Comparison of ENCODE assay signal across 8 mouse cellular contexts in the genomic region with DNA sequence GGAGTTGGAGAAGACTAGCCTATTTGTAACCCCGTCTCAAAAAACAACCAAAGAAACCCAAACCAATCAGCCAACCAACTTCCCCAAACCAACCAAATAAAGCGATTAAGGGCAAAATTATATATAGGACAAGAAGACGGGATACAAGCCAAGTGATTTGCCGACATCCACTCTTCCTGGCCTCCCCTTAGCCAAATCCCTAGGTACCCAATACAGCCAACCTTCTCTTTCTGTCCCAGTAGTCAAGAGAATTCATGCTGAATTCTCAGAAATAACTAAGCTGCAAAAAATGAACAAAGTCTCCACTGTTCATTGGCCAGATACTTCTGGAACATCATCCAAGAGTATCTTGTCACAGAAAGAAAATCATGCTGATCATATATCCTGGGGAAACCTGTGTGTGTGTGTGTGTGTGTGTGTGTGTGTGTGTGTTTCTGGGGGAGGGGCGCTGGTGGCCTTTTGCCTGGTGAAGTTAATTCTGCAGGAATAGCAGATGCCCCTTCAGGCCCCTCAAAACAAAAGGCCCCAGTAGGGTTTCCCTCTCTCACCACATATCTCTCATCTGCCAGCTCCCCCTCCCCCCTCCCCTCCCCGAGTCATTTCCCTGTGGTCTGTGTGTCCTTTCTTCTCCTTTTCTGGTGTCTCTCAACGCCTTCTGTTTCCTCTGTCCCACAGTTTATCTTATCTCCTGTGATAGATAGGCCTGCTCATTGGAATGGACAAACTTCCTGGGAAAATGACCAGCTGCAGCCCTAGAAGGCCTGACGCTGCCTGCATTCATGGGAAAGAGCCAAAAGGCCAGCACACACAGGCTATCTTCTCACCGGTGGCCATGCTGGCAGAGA. TPM values are rescaled to one million over a fixed set of nuclear protein-coding genes. Genes with fewer than 3 reads are reported as not detected.
DNase-seq lines count a peak whose midpoint lies in the region; ATAC-seq lines count a peak whose summit lies in the region.

No protein-coding gene starts in this region.

- H3K4me1 ChIP-seq in midbrain, embryonic 10.5 days = peaks cover 24% of the 10 kb centered on the region
- no peaks in the 10 kb centered on the region; the same call in 1 of the 2 replicates for H3K4me1 ChIP-seq in midbrain, embryonic 16.5 days (ENCODE audit: control insufficient read depth, insufficient read depth, low read length)

- H3K9ac ChIP-seq in midbrain, embryonic 16.5 days (ENCODE audit: low read depth, low read length) = no peak overlapping the region

- no peaks in the 10 kb centered on the region for H3K27me3 ChIP-seq in midbrain, embryonic 10.5 days (ENCODE audit: low read depth, poor library complexity, severe bottlenecking)
- H3K27me3 ChIP-seq in midbrain, embryonic 16.5 days (ENCODE audit: control insufficient read depth, insufficient read depth, low read depth, low read length) = no peaks in the 10 kb centered on the region

- no peaks in the 10 kb centered on the region for H3K9me3 ChIP-seq in midbrain, embryonic 10.5 days (replicated peaks)
- H3K9me3 ChIP-seq in midbrain, embryonic 16.5 days (replicated peaks; ENCODE audit: control insufficient read depth, low read length, poor library complexity, severe bottlenecking) = no peaks in the 10 kb centered on the region

- peak overlapping the region; percentile 73 for H3K27ac ChIP-seq in midbrain, embryonic 10.5 days (replicated peaks)
- no peak overlapping the region for H3K27ac ChIP-seq in midbrain, embryonic 16.5 days (ENCODE audit: low read length)

- no peak overlapping the region for H3K4me2 ChIP-seq in midbrain, embryonic 16.5 days (ENCODE audit: low read length)

- no peak; the same call in 1 of the 2 replicates for ATAC-seq in midbrain, embryonic 16.5 days

- 53% methylated on average over 9 of the region's 9 CpGs for WGBS in midbrain, embryonic 10.5 days
- 55% methylated on average over 8 of the region's 9 CpGs for WGBS in midbrain, embryonic 16.5 days

- H3K36me3 ChIP-seq in midbrain, embryonic 10.5 days = no peaks in the 10 kb centered on the region
- H3K36me3 ChIP-seq in midbrain, embryonic 16.5 days (ENCODE audit: control insufficient read depth, insufficient read depth, low read length) = no peaks in the 10 kb centered on the region

- peak; percentile 29 for DNase-seq in midbrain, embryonic 10.5 days (ENCODE audit: low spot score)
- DNase-seq in heart, postnatal 4 days = peak; percentile 36
- peak; percentile 38 to 60 for DNase-seq in lung, postnatal 4 days
- DNase-seq in thymus, postnatal 25 days = peak; percentile 18
- DNase-seq in layer of hippocampus, postnatal 10 days (ENCODE audit: low spot score in 2 of 2) = no peak
- no peak for DNase-seq in spleen, postnatal 36 days (ENCODE audit: low spot score in 2 of 2)
- DNase-seq in T-cell, adult 2 months (ENCODE audit: low spot score) = no peak

- H3K4me3 ChIP-seq in midbrain, embryonic 10.5 days = peak overlapping the region; percentile 4; the same call in 1 of the 2 replicates
- no peak overlapping the region for H3K4me3 ChIP-seq in midbrain, embryonic 16.5 days (ENCODE audit: low read depth, low read length)

RNA-seq across cellular contexts. Expression of a gene that starts 3.9 kb away (rescaled TPM):
- polyA plus RNA-seq in midbrain, embryonic 10.5 days (2016; fragmentation: Nextera tagmentation; extraction: Ambion mirVana) = 0.06 TPM in 1 of 2 replicates, not detected in the other
- 0.08 TPM in 1 of 2 replicates, not detected in the other for polyA plus RNA-seq in midbrain, embryonic 16.5 days (2015; fragmentation: Nextera tagmentation; extraction: Ambion mirVana)
- total RNA-seq in heart, postnatal 4 days (2021) = under 1 TPM; 0.09 to 0.14 TPM
- total RNA-seq in layer of hippocampus, postnatal 10 days (2021) = under 1 TPM in 1 of 2 experiments, not detected in 1; 0.07 TPM

RNA-seq across cellular contexts. Expression of a gene that starts 25.6 kb away (rescaled TPM):
- 67.2 and 68.3 TPM in 2 replicates for polyA plus RNA-seq in midbrain, embryonic 10.5 days (2016; fragmentation: Nextera tagmentation; extraction: Ambion mirVana)
- 54.2 and 56.8 TPM in 2 replicates for polyA plus RNA-seq in midbrain, embryonic 16.5 days (2015; fragmentation: Nextera tagmentation; extraction: Ambion mirVana)
- 10 to 100 TPM; 31.8 to 36.2 TPM for total RNA-seq in heart, postnatal 4 days (2021)
- total RNA-seq in layer of hippocampus, postnatal 10 days (2021) = 10 to 100 TPM; 49.6 to 58.4 TPM

RNA-seq across cellular contexts. Expression of a gene that starts 45.6 kb away (rescaled TPM):
- 24.1 and 26.7 TPM in 2 replicates for polyA plus RNA-seq in midbrain, embryonic 10.5 days (2016; fragmentation: Nextera tagmentation; extraction: Ambion mirVana)
- 16.2 and 16.9 TPM in 2 replicates for polyA plus RNA-seq in midbrain, embryonic 16.5 days (2015; fragmentation: Nextera tagmentation; extraction: Ambion mirVana)
- 10 to 100 TPM; 30.6 to 31.7 TPM for total RNA-seq in heart, postnatal 4 days (2021)
- total RNA-seq in layer of hippocampus, postnatal 10 days (2021) = 10 to 100 TPM; 17.9 to 22.6 TPM

RNA-seq across cellular contexts. Expression of a gene that starts 53.8 kb away (rescaled TPM):
- 0.62 and 0.67 TPM in 2 replicates for polyA plus RNA-seq in midbrain, embryonic 10.5 days (2016; fragmentation: Nextera tagmentation; extraction: Ambion mirVana)
- 2.9 and 3.0 TPM in 2 replicates for polyA plus RNA-seq in midbrain, embryonic 16.5 days (2015; fragmentation: Nextera tagmentation; extraction: Ambion mirVana)
- total RNA-seq in heart, postnatal 4 days (2021) = not detected
- 1 to 10 TPM; 1.8 to 2.7 TPM for total RNA-seq in layer of hippocampus, postnatal 10 days (2021)

RNA-seq across cellular contexts. Expression of a gene that starts 54.3 kb away (rescaled TPM):
- polyA plus RNA-seq in midbrain, embryonic 10.5 days (2016; fragmentation: Nextera tagmentation; extraction: Ambion mirVana) = not detected in 2 replicates
- 0.80 TPM in 1 of 2 replicates, not detected in the other for polyA plus RNA-seq in midbrain, embryonic 16.5 days (2015; fragmentation: Nextera tagmentation; extraction: Ambion mirVana)
- not detected for total RNA-seq in heart, postnatal 4 days (2021)
- total RNA-seq in layer of hippocampus, postnatal 10 days (2021) = not detected

Comparison
In these comparisons a context has a peak if more than half of its experiments do, and no peak if none do; other contexts are left out.
1. DNase-seq: peak in midbrain, embryonic 10.5 days (single experiment), heart, postnatal 4 days (single experiment), lung, postnatal 4 days (2 of 2) and thymus, postnatal 25 days (single experiment); none in layer of hippocampus, postnatal 10 days (0 of 2), spleen, postnatal 36 days (0 of 2) and T-cell, adult 2 months (single experiment).